Comparison of ENCODE assay signal across 23 mouse cellular contexts in the genomic region with DNA sequence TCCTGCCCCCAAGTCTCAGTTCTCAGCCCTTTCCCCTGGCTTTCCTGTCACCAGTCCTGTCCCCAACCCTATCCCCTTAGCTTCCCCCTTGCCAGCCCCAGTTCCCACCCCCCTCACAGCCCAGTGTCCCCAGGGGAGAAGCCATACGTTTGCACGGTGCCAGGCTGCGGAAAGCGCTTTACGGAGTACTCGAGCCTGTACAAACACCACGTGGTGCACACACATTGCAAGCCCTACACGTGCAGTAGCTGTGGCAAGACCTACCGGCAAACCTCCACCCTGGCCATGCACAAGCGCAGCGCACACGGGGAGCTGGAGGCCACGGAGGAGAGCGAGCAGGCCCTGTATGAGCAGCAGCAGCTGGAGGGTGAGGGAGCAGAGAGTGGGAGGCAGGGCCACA. TPM values are rescaled to one million over a fixed set of nuclear protein-coding genes. Genes with fewer than 3 reads are reported as not detected.
DNase-seq lines count a peak whose midpoint lies in the region; ATAC-seq and TF ChIP-seq lines count a peak whose summit lies in the region.
"Had no signal": no experiment of that assay in that cellular context is flagged by ENCODE, and none has a peak within 500 bp of the region (broad histone marks: within the 10 kb centered on the region; RNA-seq: fewer than 3 reads in every experiment).

No protein-coding gene starts in this region.

- H3K4me2 ChIP-seq in forebrain, embryonic 12.5 days = no peak overlapping the region
- H3K4me2 ChIP-seq in forebrain, embryonic 11.5 days (ENCODE audit: low read depth, low read length, severe bottlenecking) = no peak overlapping the region
- H3K4me2 ChIP-seq in lung, embryonic 14.5 days = no peak overlapping the region
- H3K4me2 ChIP-seq in lung, postnatal 0 days (replicated peaks; ENCODE audit: low read depth, low read length) = no peak overlapping the region
- H3K4me2 ChIP-seq: forebrain, embryonic 15.5 days; heart, embryonic 12.5 days; heart, embryonic 15.5 days; hindbrain, embryonic 12.5 days had no signal

- H3K36me3 ChIP-seq in forebrain, embryonic 12.5 days (replicated peaks) = peaks cover 75% of the 10 kb centered on the region
- peaks cover 4% of the 10 kb centered on the region for H3K36me3 ChIP-seq in forebrain, embryonic 11.5 days (ENCODE audit: control insufficient read depth, insufficient read depth, low read length)
- peaks cover 67% of the 10 kb centered on the region for H3K36me3 ChIP-seq in lung, embryonic 14.5 days (ENCODE audit: insufficient read depth)
- H3K36me3 ChIP-seq in lung, postnatal 0 days (ENCODE audit: insufficient read depth, low read length) = peaks cover 10% of the 10 kb centered on the region; the same call in 1 of the 2 replicates

- H3K4me1 ChIP-seq in forebrain, embryonic 12.5 days = no peaks in the 10 kb centered on the region
- H3K4me1 ChIP-seq in forebrain, embryonic 11.5 days (replicated peaks; ENCODE audit: control insufficient read depth, insufficient read depth, low read length) = no peaks in the 10 kb centered on the region
- no peaks in the 10 kb centered on the region for H3K4me1 ChIP-seq in lung, embryonic 14.5 days (ENCODE audit: insufficient read depth)
- H3K4me1 ChIP-seq in lung, postnatal 0 days (ENCODE audit: insufficient read depth, low read depth, low read length) = no peaks in the 10 kb centered on the region
- H3K4me1 ChIP-seq: forebrain, embryonic 15.5 days had no signal

- H3K27me3 ChIP-seq in forebrain, embryonic 12.5 days = no peaks in the 10 kb centered on the region
- no peaks in the 10 kb centered on the region for H3K27me3 ChIP-seq in forebrain, embryonic 11.5 days (ENCODE audit: control insufficient read depth, insufficient read depth, low read length)
- no peaks in the 10 kb centered on the region for H3K27me3 ChIP-seq in lung, embryonic 14.5 days (ENCODE audit: insufficient read depth, low read length)
- no peaks in the 10 kb centered on the region for H3K27me3 ChIP-seq in lung, postnatal 0 days (replicated peaks; ENCODE audit: insufficient read depth, low read length)
- H3K27me3 ChIP-seq: forebrain, embryonic 15.5 days; heart, embryonic 12.5 days; heart, embryonic 15.5 days; hindbrain, embryonic 12.5 days had no signal

- ATAC-seq in forebrain, embryonic 12.5 days (ENCODE audit: low FRiP score) = no peak
- ATAC-seq in forebrain, embryonic 11.5 days (replicated peaks; ENCODE audit: low FRiP score) = no peak
- ATAC-seq in lung, embryonic 14.5 days (ENCODE audit: insufficient read depth) = peak; percentile 45; the same call in 1 of the 2 replicates
- peak; percentile 74 for ATAC-seq in lung, postnatal 0 days
- ATAC-seq: activated CD4-positive, CD25-positive, alpha-beta regulatory T cell, adult 4 months; forebrain, embryonic 15.5 days; hindbrain, postnatal 0 days had no signal

- no peak for TF ChIP-seq CTCF in lung, embryonic 14.5 days (IDR thresholded peaks at IDR 0.05; ENCODE audit: low read depth)
- TF ChIP-seq CTCF in lung, postnatal 0 days (IDR thresholded peaks at IDR 0.05) = no peak

- H3K4me3 ChIP-seq in forebrain, embryonic 12.5 days (replicated peaks) = no peak overlapping the region
- no peak overlapping the region for H3K4me3 ChIP-seq in forebrain, embryonic 11.5 days (ENCODE audit: low read depth, low read length)
- no peak overlapping the region for H3K4me3 ChIP-seq in lung, embryonic 14.5 days (ENCODE audit: low read depth, low read length)
- no peak overlapping the region for H3K4me3 ChIP-seq in lung, postnatal 0 days (ENCODE audit: low read depth, low read length)
- H3K4me3 ChIP-seq: forebrain, embryonic 10.5 days; forebrain, embryonic 15.5 days; heart, embryonic 12.5 days; heart, embryonic 15.5 days; hindbrain, embryonic 12.5 days had no signal

- H3K9me3 ChIP-seq in forebrain, embryonic 12.5 days = no peaks in the 10 kb centered on the region
- H3K9me3 ChIP-seq in forebrain, embryonic 11.5 days (ENCODE audit: control insufficient read depth, low read length) = no peaks in the 10 kb centered on the region
- no peaks in the 10 kb centered on the region for H3K9me3 ChIP-seq in lung, embryonic 14.5 days (ENCODE audit: low read depth, low read length)
- H3K9me3 ChIP-seq in lung, postnatal 0 days (ENCODE audit: low read length) = no peaks in the 10 kb centered on the region
- H3K9me3 ChIP-seq: forebrain, embryonic 10.5 days; forebrain, embryonic 15.5 days; heart, embryonic 12.5 days; heart, embryonic 15.5 days; hindbrain, embryonic 12.5 days had no signal

- no peak overlapping the region for H3K9ac ChIP-seq in forebrain, embryonic 12.5 days
- H3K9ac ChIP-seq in forebrain, embryonic 11.5 days (ENCODE audit: low read length) = no peak overlapping the region
- H3K9ac ChIP-seq in lung, embryonic 14.5 days = no peak overlapping the region
- no peak overlapping the region for H3K9ac ChIP-seq in lung, postnatal 0 days (replicated peaks; ENCODE audit: low read depth)
- H3K9ac ChIP-seq: forebrain, embryonic 15.5 days; heart, embryonic 12.5 days; heart, embryonic 15.5 days had no signal

- WGBS in forebrain, embryonic 12.5 days = 88% methylated on average over 14 of the region's 14 CpGs
- WGBS in forebrain, embryonic 11.5 days = 85% methylated on average over 14 of the region's 14 CpGs
- 69% methylated on average over 14 of the region's 14 CpGs for WGBS in lung, embryonic 14.5 days
- 54% methylated on average over 14 of the region's 14 CpGs for whole genome bisulfite sequencing in lung, postnatal 0 days

- no peak for DNase-seq in forebrain, embryonic 11.5 days (ENCODE audit: low spot score)
- DNase-seq in lung, embryonic 14.5 days = peak; percentile 46
- no peak for DNase-seq in lung, postnatal 10 days
- DNase-seq in lung, postnatal 0 days (ENCODE audit: low spot score) = no peak
- DNase-seq in lung, postnatal 36 days = no peak
- DNase-seq in adrenal gland, postnatal 25 days = no peak
- DNase-seq: adrenal gland, adult 8-10 months; adrenal gland, postnatal 36 days; cerebellum, adult 18-20 months; cerebellum, adult 9-10 months; cerebellum, postnatal 14 days; gastrocnemius, postnatal 25 days; heart, adult 18-20 months; heart, postnatal 10 days; heart, postnatal 36 days had no signal

- 0 out of 2 replicates have a peak overlapping the region, but pooled peaks have one; percentile 20 for H3K27ac ChIP-seq in forebrain, embryonic 12.5 days
- H3K27ac ChIP-seq in forebrain, embryonic 11.5 days (ENCODE audit: low read depth, low read length) = no peak overlapping the region
- no peak overlapping the region for H3K27ac ChIP-seq in lung, embryonic 14.5 days (ENCODE audit: low read depth)
- H3K27ac ChIP-seq in lung, postnatal 0 days (ENCODE audit: low read length) = no peak overlapping the region
- H3K27ac ChIP-seq: forebrain, embryonic 10.5 days; forebrain, embryonic 15.5 days; heart, embryonic 15.5 days; hindbrain, embryonic 12.5 days; hindbrain, postnatal 0 days had no signal

- TF ChIP-seq EP300 in lung, postnatal 0 days (IDR thresholded peaks at IDR 0.05) = no peak

RNA-seq across cellular contexts. Expression of gene Def6, which starts 5.6 kb away (rescaled TPM):
- polyA plus RNA-seq in forebrain, embryonic 12.5 days (2016; fragmentation: Nextera tagmentation; extraction: Ambion mirVana) = 2.8 and 4.4 TPM in 2 replicates
- polyA plus RNA-seq in forebrain, embryonic 11.5 days (2014; fragmentation: Nextera tagmentation; extraction: Ambion mirVana) = 2.2 and 2.5 TPM in 2 replicates
- 2.4 and 2.7 TPM in 2 replicates for polyA plus RNA-seq in lung, embryonic 14.5 days (2014; fragmentation: Nextera tagmentation; extraction: Ambion mirVana)
- 5.8 and 6.2 TPM in 2 replicates for polyA plus RNA-seq in lung, postnatal 0 days (2015; fragmentation: Nextera tagmentation; extraction: Ambion mirVana)
- 1.8 and 3.1 TPM in 2 replicates for total RNA-seq in adrenal gland, postnatal 25 days (2021)

RNA-seq across cellular contexts. Expression of gene Zfp523, which starts 25.1 kb away (rescaled TPM):
- polyA plus RNA-seq in forebrain, embryonic 12.5 days (2016; fragmentation: Nextera tagmentation; extraction: Ambion mirVana) = 43.6 and 44.7 TPM in 2 replicates
- polyA plus RNA-seq in forebrain, embryonic 11.5 days (2014; fragmentation: Nextera tagmentation; extraction: Ambion mirVana) = 37.8 and 40.2 TPM in 2 replicates
- 36.0 and 45.4 TPM in 2 replicates for polyA plus RNA-seq in lung, embryonic 14.5 days (2014; fragmentation: Nextera tagmentation; extraction: Ambion mirVana)
- polyA plus RNA-seq in lung, postnatal 0 days (2015; fragmentation: Nextera tagmentation; extraction: Ambion mirVana) = 18.7 and 20.2 TPM in 2 replicates
- total RNA-seq in adrenal gland, postnatal 25 days (2021) = 41.5 and 45.5 TPM in 2 replicates

RNA-seq across cellular contexts. Expression of gene Ppard, which starts 30.5 kb away (rescaled TPM):
- polyA plus RNA-seq in forebrain, embryonic 12.5 days (2016; fragmentation: Nextera tagmentation; extraction: Ambion mirVana) = 1.4 and 1.6 TPM in 2 replicates
- 1.4 and 1.7 TPM in 2 replicates for polyA plus RNA-seq in forebrain, embryonic 11.5 days (2014; fragmentation: Nextera tagmentation; extraction: Ambion mirVana)
- 1.8 and 2.8 TPM in 2 replicates for polyA plus RNA-seq in lung, embryonic 14.5 days (2014; fragmentation: Nextera tagmentation; extraction: Ambion mirVana)
- 2.4 and 3.0 TPM in 2 replicates for polyA plus RNA-seq in lung, postnatal 0 days (2015; fragmentation: Nextera tagmentation; extraction: Ambion mirVana)
- total RNA-seq in adrenal gland, postnatal 25 days (2021) = 36.3 and 43.3 TPM in 2 replicates

Comparison
In these comparisons a context has a peak if more than half of its experiments do, and no peak if none do; other contexts are left out.
1. ATAC-seq: peak in lung, embryonic 14.5 days (single experiment) and lung, postnatal 0 days (single experiment); none in forebrain, embryonic 12.5 days (single experiment) and forebrain, embryonic 11.5 days (single experiment).